Mouse (Mus musculus) right cerebral cortex, postnatal 36 days (tissue): Measurements from ENCODE around the gene Ogfod2.

ENCODE experiments used
- DNase-seq, 2 experiments: peaks; one replicate each; pipeline ENCODE4 v3.0.0; 2022; ENCODE audit warnings: low spot score in 2 of 2, mixed read lengths in 1 of 2

Gene Ogfod2

DNA sequence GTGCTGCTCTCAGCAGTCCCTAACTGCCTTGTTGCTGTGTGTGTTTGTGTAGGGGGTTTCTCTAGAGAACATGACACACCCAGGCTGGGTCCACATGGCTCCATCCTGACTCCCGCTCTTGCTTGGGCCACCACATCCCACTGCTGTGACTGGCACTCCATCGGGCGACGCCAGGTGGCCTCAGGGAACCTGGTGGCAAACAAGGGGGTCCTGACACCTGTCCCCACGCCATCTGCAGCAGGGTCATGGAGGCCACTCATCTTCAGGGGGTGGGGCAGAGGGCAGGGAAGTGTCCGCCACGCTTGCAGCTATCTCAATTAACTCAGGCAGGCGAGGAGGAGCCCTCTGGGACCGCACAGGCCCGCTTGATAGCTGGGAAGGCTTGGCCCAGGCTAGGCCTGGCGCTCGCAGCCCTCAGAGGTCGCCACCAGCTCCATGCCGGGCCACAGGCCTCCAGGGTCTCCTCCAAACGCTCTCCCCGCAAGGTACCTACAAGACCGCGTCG is 17.0 kb upstream of the Ogfod2 start:
- no peak for DNase-seq

DNA sequence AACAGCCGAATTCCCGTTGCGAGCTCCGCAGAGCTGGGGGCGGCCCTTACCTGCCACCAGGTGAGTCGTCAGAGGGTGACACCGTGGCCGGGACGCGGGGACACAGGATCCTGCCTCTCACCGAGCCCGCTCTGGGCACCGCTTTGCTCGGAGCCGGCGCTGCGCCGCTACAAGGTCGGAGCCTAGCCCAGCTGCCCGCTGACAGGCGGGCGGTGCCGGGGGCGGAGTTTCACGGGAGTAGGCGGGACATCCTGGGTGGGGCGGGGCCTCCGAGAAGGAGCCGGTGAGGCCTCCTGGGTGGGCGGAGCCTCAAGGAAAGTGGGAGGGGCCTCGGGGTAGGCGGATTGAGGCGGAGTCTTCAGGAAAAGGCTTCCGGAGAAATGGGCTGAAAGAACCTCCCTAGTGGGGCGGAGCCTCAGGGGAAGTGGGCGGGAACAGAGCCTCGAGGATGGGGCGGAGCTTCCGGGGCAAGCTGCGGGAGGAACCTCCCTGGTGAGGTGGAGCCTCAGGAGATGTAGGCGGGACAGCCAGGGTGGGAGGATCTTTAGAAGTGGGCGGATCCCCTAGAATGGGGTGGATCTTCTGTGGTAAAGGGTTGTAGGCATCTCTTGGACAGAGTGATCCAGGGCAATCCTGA is 16.4 kb upstream of the Ogfod2 start, which contains the start of gene Abcb9:
Gene Abcb9 (minus strand): TSS at position 203 of the 637 bp plus-strand sequence.
- DNase-seq, result peak; percentile 93 to 96

DNA sequence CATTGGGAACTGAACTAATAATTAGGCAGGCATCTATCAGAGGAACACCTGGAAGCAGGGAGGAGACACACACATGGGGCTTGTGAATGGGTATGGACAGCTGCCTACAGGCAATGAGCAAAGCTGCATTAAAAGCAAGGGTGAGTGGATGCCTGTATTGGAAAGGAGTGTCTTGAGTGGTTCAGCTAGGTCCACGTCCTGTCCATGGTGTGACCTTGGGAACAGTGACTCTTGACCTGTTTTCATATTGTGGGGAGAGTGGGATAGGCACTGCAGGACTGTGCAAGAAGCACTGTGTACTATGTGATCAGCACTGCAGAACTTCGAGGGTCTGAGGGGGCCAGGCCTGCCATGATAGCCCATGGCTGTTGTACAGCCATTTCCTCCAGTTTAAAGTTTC is 13.2 kb upstream of the Ogfod2 start:
- no peak for DNase-seq

DNA sequence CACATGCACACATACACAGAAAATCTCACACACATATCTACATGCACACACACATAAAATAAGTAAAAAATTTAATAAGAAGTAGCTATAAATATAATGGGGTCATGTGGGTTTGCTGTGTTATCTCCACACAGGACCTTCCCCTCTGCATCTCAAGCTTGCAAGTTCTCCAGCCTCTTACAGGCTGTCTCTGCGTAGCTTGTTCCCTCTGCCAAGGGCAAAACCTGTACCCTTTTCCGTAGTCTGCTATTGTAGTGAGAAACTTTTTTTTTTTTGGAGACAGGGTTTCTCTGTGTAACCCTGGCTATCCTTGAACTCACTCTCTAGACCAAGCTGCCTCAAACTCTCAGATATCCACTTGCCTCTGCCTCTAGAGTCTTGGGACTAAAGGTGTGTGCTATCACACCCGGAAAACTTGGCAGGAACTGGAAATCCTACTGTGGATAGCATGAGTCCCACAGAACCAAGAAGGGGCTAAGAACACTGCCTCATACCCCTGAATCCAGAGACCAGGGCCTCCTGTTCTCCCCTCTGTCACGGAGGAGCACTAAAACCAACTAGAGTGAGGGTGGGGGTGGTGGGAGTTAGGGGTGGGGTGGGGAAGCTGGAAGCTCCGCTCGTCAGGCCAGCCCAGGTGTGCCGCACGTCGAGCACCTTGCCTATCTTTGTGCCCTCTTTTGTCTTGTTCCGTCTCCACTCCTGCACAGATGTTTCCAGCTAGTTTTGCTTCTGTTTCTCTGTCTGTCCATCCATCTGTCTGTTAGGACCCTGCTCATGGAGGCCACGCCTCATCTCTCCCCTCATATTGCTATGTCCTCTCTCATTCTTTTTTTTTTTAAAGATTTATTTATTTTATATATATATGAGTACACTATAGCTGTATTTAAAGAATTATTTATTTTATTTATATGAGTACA is 11.7 kb upstream of the Ogfod2 start:
- no peak for DNase-seq

DNA sequence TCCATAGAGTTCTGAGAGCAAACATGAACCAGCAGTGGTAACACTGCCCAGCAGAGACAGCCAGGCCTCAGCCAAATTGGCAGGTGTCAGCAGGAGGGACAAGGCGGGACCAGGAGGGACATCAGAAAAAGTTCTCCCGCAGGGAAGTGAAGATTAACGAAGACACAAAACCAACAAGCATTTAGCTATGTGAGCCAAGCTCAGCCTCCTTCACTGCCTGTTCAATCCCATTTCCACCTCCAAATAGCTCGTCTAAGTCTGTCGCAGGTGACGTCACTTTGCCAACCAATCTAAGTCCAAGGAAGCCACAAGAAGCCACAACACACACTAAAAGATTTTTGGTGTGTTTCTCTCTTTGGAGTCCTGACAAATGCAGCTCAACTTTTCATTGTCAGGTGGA is 9.8 kb upstream of the Ogfod2 start:
- no peak for DNase-seq

DNA sequence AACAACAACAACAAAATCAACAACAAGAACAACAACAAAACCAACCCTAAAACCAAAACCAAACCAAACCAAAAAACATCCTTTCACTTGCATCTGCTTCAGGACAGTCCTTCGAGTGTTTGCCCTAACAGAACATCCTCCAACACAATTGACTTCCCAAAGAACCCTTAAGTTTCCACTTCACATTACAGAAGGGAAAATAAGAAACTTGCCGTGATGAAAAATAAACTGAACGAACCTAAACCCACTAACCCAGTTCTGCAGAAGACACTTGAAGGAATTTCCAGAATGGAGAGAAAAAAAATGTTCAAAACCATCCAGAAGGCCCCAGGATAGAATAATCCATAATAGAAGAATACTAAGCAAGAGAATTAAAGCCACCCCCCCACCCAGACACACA is 9.1 kb upstream of the Ogfod2 start:
- DNase-seq, result no peak

DNA sequence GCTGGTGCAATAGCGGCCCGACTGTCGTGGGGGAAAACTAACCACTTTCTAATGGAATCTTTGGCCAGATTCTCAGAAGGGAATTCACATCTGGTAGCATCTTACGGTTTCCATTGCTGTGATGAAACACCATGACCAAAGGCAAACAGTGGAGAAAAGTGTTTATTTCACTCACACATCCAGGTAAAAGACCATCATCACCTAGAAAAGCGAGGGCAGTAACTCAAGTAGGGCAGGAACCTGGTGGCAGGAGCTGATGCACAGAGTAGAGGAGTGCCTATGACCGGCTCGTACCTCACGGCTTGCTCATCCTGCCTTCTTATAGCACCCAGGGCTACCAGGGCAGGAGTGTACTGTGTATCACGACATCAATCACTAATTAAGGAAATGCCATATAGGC is 8.5 kb upstream of the Ogfod2 start:
- no peak for DNase-seq

DNA sequence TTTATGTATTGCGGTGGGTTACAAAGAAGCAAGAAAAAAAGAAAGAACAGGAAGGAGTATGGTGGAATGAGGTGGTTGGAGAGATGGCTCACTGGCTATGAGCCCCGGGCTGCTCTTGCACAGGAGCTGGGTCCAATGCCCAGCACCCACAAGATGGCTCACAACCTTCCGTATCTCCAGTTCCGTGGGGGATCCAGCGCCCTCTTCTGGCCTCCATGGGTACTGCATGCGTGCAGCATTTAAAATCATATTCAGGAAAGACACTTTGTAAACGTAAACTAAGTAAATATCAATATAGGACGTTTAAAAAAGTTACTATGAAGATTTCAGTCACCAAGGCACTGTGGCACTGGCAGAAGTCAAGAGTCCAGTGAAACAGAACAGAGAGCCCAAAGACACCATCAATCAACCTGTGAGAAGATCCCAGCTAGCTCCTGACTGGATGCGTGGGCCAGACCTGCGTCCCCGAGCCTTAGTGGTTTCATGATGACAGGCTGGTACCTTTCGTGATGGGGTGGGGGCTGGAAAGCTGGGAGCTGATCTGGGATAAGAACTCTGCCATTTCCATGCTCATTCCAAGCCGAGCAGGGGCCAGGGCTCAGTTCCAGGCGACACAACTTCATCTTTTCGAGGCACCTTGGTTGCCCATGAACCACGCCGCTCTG is 888 bp upstream of the Ogfod2 start:
- DNase-seq, result no peak

DNA sequence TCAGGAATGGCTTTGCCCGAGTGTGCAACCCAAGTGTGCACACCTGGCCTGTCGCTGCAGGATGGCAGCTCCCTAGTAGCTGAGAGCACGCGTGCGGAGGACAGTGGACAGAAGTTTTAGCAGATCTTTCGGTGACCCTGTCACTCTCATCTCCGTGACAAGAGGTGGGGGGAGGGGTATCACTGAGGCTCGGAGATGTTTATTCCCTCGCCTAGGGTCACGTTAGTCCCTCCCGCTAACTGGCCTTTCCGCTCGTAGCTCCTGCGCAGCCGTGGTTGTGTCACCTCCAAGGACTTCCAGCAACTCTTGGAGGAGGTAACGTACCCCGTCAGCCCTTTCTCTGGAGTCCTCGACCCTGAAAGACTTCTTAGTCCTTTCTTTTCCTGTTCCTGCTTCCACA is 434 bp downstream of the Ogfod2 start:
- no peak for DNase-seq

DNA sequence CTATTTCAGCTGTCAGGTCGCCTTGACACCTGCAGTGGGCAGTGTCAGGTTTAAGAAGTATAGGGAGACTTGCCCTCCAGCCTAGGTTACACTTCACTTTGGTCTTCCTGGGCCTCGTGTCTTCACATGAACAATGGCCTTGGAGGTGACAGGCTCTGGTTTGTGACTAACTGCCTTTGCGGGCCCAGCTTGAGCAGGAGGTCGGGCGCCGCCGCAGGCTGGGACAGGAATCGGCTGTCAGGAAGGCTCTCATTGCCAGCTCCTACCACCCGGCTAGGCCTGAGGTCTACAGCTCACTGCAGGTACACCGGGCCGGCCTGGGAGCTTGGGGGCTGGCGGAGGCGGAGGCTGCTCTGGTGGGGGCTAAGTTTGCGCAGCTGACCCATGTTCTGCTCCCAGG is 933 bp downstream of the Ogfod2 start:
- DNase-seq, result no peak

DNA sequence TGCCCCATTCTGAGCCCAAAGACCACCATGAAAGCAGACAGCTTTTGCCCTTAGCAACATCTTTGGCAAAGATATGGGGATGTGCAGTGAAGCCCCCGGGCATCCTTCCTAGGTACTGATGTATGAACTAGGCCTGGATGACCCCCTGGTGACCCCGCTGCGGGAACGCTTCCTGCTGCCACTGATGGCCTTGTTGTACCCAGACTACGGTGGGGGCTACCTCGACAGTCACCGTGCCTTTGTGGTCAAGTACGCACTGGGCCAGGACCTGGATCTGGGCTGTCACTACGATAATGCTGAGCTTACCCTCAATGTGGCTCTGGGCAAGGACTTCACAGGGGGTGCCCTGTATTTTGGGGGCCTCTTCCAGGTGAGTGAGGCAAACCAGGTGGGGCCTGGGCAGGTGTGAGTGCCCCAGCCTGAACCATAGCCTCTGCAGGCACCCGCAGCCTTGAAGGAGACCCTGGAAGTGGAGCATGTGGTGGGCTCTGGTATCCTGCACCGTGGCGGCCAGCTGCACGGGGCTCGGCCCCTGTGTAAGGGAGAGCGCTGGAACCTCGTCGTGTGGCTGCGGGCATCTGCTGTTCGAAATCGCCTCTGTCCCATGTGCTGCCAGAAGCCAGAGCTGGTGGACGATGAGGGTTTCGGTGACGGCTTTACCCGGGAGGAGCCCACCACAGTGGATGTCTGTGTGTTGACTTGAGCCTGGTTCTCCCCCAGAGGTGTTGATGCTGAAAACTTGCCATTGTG is 2.4 kb downstream of the Ogfod2 start:
- no peak for DNase-seq

DNA sequence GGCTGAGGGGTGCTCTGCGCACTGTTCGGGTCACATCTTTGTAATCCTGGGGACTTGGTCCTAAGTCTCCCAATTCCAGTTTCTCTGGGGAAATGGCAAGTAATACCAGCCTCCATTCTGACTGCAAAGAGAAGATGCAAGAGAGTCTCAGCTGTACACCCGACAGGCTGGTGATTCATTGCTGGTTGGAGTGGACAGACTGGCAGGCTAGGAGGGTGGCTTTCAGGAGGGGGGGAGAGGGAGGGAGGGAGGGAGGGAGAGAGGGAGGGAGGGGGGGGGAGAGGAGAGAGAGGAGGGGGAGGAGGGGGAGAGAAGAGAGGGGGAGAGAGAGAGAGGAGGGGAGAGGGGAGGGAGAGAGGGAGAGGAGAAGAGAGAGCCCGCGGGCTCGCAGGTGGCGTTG is 3.4 kb downstream of the Ogfod2 start:
- no peak for DNase-seq

DNA sequence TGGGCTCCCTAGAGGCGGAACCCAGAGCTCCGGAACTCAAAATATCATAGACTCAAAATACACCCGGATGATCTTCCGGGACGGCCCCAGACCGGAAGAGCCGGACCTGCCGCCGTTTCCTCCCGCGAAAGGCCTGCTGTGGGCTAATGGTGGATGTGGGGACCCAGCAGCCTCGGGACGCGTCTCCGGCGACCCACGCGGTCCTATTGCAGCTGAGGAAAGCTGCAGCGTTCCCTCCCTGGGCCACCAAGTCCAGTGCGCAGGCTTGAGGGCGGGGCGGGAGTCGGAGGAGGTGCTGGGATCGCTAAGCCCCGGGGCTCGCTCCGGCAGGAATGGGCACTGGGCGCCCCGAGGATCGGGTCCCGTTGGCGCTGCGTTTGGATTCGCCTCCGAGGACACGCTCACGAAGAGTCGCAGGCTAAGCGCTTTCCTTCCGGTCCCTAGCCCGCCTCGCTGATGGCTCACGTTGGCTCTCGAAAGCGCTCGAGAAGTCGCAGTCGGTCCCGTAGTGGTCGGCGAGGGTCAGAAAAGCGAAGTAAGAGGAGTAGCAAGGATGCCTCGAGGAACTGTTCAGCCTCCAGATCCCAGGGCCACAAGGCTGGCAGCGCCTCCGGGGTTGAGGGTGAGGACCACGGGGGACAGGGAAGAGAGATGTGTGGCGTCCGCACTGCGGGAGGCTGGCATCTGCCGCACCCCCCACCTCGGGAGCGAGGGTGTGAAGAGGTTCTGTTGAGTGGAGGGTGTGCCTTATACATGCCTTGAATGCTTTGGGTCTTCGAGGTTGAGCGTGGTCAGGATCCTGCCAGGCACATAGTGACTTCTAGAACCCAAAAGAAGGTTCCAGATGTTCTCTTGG is 4.1 kb downstream of the Ogfod2 start, which contains the start of gene Arl6ip4:
Gene Arl6ip4 (plus strand): TSS at position 100 of the 856 bp plus-strand sequence.
- peak; percentile 75 to 79 for DNase-seq

DNA sequence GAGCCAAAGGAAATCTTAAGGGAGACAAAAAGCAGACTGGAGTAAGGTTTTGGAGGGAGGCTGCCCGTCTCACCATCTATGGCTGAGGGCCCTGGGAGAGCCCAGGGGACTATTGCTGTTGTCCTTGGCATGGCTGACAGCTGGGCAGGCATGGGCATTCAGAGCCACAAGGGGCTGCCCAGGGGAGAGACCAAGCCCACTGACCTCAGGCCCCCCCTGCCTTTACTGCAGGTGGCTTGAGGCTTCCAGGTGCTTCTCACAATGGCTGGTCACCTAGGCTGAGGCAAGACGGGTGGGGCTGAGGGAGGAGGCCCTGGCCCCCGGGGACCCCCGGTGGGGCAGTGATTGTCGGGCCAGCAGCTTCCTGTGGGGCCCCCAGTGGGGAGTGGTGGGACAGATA is 7.1 kb downstream of the Ogfod2 start:
- no peak for DNase-seq

DNA sequence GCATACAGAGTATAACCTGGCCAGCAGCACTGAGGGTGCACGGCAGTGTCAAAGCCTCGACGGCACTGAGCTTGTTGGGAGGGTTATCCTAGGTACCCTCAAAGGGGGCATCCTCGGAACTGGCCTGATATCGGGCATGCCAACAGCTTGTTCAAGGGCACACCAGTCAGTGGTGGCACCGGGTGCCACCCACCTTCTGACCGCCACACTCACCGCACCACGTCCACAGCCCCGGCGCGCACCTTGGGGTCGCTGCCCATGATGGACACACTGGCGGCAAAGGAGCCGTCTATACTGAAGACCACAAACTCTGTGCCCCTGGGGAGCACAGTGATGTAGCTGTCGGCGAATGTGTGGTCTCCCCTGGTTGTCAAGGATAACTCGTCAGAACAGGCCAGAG is 10.3 kb downstream of the Ogfod2 start:
- no peak for DNase-seq

DNA sequence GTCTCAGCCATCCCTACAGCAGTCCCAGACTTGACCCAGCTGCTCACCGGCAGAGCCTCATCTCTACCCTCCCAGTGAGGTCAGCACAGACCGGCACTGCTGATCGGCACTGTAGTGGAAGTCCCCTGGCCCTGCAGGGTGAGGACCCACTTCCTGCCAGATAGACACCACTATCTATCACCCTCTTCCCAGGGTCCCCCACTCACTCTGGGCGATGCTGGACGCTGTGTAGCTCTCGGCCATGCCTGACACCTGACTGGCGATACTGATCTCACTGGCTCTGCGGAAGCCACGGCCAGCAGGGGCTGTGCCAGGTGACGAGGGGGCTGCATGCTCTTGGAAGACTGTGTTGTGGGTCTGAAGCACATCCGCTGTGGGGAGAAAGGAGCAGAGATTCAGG is 13.0 kb downstream of the Ogfod2 start:
- no peak for DNase-seq

DNA sequence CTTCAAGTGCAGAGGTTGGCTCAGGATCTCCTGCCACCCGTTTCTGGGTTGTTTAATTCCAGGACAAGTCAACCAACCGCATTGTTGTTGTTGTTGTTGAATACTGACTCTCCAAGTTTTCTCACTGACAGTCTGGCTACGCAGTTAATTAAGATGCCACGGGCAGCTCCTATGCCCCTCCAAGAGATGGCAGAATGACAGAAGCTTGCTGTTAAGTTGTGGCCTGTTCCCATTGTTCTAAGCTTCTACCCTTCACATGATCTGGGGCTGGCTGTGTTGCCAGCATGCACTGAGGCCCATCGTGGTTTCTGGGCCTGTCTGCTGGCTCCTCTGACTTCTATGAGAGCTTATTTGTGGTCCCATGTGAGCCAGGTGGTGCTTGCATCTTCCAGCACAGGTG is 22.2 kb downstream of the Ogfod2 start:
- DNase-seq, result no peak

DNA sequence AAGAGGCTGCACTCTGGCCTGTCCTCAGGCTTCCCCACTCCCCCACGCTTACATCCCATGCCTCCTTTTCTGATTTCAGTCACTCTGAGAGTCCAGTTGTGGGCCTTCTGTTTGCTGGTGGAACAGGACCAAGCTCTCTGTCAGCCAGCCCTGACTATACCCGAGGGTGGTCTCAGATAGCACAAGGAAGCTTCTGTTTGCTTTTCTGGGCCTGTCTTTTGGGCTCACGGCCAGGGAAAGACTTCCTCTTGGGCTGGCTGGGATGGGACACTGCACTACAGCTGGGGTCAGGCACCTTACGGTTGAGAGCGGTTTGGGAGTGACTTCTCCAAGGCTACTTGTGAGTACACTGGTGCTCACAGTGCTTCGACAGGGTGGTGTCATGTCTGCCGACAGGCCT is 26.0 kb downstream of the Ogfod2 start:
- DNase-seq, result no peak

DNA sequence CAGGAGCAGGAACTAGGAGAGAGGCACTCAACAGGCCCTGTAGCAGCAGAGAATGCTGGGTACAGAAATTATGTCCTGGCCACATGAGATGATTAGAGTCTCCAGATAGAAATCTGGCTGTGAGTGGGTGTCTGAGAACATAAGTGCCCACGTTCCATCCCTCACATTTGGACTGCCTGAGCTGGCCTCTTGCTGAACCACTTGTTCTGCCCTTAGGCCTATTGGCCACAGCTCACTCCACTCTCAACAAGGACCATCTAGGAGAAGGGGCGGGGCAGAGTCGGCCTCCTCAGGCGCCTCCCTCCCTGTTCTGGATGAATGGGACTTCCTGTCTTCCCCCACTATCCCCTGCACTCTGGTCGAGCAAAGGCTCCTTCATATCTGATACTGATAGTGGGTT is 36.9 kb downstream of the Ogfod2 start:
- no peak for DNase-seq

DNA sequence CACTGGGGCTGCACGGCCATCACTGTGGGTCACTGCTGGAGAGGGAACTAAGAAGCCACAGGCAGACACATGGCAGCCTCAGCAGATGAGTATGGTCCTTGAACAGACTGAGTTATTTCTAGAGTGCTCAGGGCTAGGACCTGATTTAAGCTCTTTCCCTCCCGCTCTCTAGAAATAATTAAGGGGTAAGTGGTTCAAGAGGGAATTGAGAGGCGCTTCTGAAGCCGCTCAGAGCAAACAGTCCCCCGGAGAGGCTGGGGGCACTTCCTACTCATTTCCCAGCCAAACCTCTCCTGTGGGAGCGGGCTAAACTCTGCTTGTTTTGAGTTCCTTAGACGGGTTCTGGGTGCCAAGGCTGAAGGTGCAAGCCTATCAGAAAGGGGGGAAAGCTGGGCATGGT is 38.8 kb downstream of the Ogfod2 start:
- DNase-seq, result no peak

DNA sequence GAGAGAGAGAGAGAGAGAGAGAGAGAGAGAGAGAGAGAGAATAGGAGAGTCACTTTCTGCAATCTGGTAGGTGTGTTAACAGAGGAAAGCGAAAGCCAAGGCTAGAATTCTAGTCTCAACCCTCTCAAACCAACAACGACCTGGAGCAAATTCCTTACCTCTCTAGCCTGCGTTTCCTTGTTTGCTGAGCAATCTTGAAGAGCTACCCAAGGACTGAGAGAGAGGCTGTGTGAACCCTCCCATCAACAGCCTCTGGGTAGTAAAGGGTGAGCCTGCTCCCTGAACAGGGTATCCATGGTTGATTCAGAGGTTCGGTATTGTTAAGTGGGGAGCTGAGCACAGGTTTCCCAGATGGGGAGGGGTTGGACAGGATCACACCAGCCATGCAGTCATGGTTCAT is 40.6 kb downstream of the Ogfod2 start:
- DNase-seq, result no peak
